Mouse (Mus musculus) heart, embryonic 12.5 days (tissue): ENCODE results near the gene Vmn1r138. TPM values are rescaled to one million over a fixed set of nuclear protein-coding genes. Genes with fewer than 3 reads are reported as not detected.
"Not testable (repeated sequence)": the region's sequence is repeated elsewhere in the genome, so short reads cannot be mapped to it uniquely, and the experiment has no call there.

Source experiments
- ATAC-seq: fragments of 200-750 bp; cut with Nextera tagmentation; 2 replicates; pipeline ENCODE4 v1.8.0; 2017; ENCODE audit warnings: moderate TSS enrichment, moderate library complexity; ENCODE audit not compliant: insufficient number of reproducible peaks, low FRiP score
- H3K27ac ChIP-seq: fragments of 300-500 bp; sonication (generic); 2 replicates; pipeline ENCODE4 v1.5.1; 2016; ENCODE audit warnings: mild to moderate bottlenecking, moderate library complexity; ENCODE audit not compliant: poor library complexity, severe bottlenecking
- H3K27me3 ChIP-seq: fragments of 300-500 bp; sonication (generic); replicated peaks from 2 replicates; pipeline ENCODE4 v1.6.1; 2016; ENCODE audit warnings: mild to moderate bottlenecking, moderate library complexity
- H3K36me3 ChIP-seq: fragments of 300-500 bp; sonication (generic); 2 replicates; pipeline ENCODE4 v1.6.1; 2016; ENCODE audit warnings: mild to moderate bottlenecking, moderate library complexity
- H3K4me1 ChIP-seq: fragments of 300-500 bp; sonication (generic); replicated peaks from 2 replicates; pipeline ENCODE4 v1.6.1; 2016; ENCODE audit warnings: mild to moderate bottlenecking
- H3K4me2 ChIP-seq: fragments of 300-500 bp; sonication (generic); 2 replicates; pipeline ENCODE4 v1.6.1; 2016; ENCODE audit warnings: mild to moderate bottlenecking, moderate library complexity
- H3K4me3 ChIP-seq: fragments of 300-500 bp; sonication (generic); 2 replicates; pipeline ENCODE4 v1.5.1; 2016; ENCODE audit warnings: mild to moderate bottlenecking
- H3K9ac ChIP-seq: fragments of 300-500 bp; sonication (generic); 2 replicates; pipeline ENCODE4 v1.6.1; 2016; ENCODE audit warnings: mild to moderate bottlenecking, moderate library complexity
- H3K9me3 ChIP-seq: fragments of 300-500 bp; sonication (generic); replicated peaks from 2 replicates; pipeline ENCODE4 v1.6.1; 2016; ENCODE audit warnings: mild to moderate bottlenecking, moderate library complexity
- WGBS: fragments of 180-500 bp; shearing (Covaris S2); methylation state at CpG from one replicate; pipeline ENCODE4 v1.1.7; 2016; 5-methylcytosine and 5-hydroxymethylcytosine counted together
- polyA plus RNA-seq: library from polyadenylated mRNA; unstranded; fragments of >200 nt; fragmentation: Nextera tagmentation; extraction: Ambion mirVana; gene quantifications from 2 replicates; pipeline ENCODE4 v1.2.1, GENCODE M21; 2016

The Vmn1r138 gene
- not detected in 2 replicates for polyA plus RNA-seq

DNA sequence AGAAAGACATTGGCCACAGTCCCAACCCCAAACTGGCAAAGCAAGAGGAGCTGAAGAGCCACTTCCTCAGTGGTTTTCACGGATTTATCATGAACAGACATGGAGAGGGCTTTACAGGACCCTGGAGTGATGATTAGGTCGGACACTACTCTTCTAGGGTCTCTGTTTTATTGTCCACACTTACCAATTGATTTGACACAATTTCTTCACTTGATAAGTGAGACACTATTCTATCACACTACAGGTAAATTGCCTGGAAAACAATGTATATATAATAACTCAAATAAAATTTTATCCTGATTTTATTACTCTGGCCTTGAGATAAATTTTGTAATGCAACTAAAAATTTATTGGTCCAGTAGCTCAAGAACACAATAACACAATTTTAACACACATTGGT, at the start of gene Vmn1r138:
TSS of gene Vmn1r138 (minus strand) at position 101 of the 400 bp plus-strand sequence.
- not testable (repeated sequence) for H3K4me1 ChIP-seq, H3K27ac ChIP-seq, H3K27me3 ChIP-seq, H3K36me3 ChIP-seq, H3K9ac ChIP-seq, H3K4me2 ChIP-seq, H3K4me3 ChIP-seq, ATAC-seq, H3K9me3 ChIP-seq
- WGBS: no CpG with 5 or more reads among the region's 2 CpGs

DNA sequence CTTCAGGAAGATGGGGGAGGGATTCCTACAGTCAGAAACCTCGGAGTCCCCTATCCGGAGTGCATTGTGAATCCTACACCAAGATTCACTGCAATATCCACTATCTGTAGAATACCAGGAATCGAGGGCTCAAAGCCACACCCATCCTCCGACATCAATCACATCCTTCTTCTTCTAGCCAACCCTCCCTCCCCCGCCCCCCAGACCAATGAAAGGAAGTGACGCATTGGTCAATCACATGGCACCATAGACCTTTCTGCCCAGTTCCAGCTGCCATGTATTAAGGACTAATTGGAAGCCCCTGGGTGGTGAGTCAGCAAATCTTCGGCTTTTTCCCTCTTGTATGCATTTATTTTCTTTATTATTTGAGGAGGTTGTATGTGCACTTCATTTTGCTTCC, 40.1 kb upstream of the Vmn1r138 start, which contains the start of gene Vmn1r139:
TSS of gene Vmn1r139 (plus strand) at position 301 of the 400 bp plus-strand sequence.
- H3K4me1 ChIP-seq, ATAC-seq, H3K9me3 ChIP-seq, H3K9ac ChIP-seq, H3K27me3 ChIP-seq, H3K4me3 ChIP-seq, H3K36me3 ChIP-seq, H3K4me2 ChIP-seq, H3K27ac ChIP-seq: not testable (repeated sequence)
- no CpG with 5 or more reads among the region's 7 CpGs for WGBS

DNA sequence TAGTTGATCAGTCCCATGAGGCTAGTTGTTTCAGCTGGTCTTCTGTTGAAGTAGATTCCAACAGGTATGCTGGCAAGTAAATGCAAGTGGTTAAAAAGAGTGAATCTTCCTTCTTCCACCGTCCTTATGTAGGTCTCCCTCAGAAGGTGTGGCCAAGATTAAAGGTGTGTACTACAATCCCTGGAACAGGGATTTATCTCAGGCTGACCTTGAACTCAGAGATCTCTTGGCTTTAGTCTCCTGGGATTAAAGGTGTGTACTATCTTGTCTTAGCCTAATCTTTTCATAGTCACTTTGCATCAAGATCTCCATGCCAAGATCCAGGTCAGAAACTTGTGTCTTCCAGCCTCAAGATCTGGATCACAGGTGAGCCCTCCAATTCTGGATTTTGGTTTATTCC, 27.5 kb upstream of the Vmn1r138 start, which contains the start of gene Gm6176:
TSS of gene Gm6176 (minus strand) at position 101 of the 400 bp plus-strand sequence.
- not testable (repeated sequence) for H3K4me2 ChIP-seq, H3K27ac ChIP-seq, H3K9ac ChIP-seq, H3K9me3 ChIP-seq, H3K27me3 ChIP-seq, ATAC-seq, H3K4me1 ChIP-seq, H3K4me3 ChIP-seq, H3K36me3 ChIP-seq
- no CpG with 5 or more reads among the region's 1 CpGs for WGBS

DNA sequence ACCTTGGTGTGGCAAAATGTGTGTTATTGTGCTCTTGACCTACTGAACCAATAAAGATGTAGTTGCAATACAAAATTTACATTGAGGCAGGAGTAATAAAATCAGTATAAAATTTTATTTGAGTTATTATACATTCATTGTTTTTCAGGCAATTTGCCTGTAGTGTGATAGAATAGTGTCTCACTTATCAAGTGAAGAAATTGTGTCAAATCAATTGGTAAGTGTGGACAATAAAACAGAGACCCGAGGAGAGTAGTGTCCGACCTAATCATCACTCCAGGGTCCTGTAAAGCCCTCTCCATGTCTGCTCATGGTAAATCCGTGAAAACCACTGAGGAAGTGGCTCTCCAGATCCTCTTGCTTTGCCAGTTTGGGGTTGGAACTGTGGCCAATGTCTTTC, 34.4 kb downstream of the Vmn1r138 start, which contains the start of gene Vmn1r137:
TSS of gene Vmn1r137 (plus strand) at position 301 of the 400 bp plus-strand sequence.
- no CpG with 5 or more reads among the region's 3 CpGs for WGBS
- not testable (repeated sequence) for H3K36me3 ChIP-seq, H3K9ac ChIP-seq, ATAC-seq, H3K27me3 ChIP-seq, H3K27ac ChIP-seq, H3K9me3 ChIP-seq, H3K4me1 ChIP-seq, H3K4me2 ChIP-seq, H3K4me3 ChIP-seq

Other genes with a start within 250 kb of the Vmn1r138 start
- gene Gm4177, start 232.2 kb downstream of the Vmn1r138 start, polyA plus RNA-seq: not detected in 2 replicates
- gene Vmn1r135, start 196.5 kb downstream of the Vmn1r138 start, polyA plus RNA-seq: not detected in 2 replicates
- not detected in 2 replicates for gene Gm5725, start 184.6 kb downstream of the Vmn1r138 start, polyA plus RNA-seq
- not detected in 2 replicates for gene Gm5891, start 107.6 kb downstream of the Vmn1r138 start, polyA plus RNA-seq
- not detected in 2 replicates for gene Vmn1r137, start 34.3 kb downstream of the Vmn1r138 start, polyA plus RNA-seq
- gene Gm6176, start 27.4 kb upstream of the Vmn1r138 start, polyA plus RNA-seq: not detected in 2 replicates
- not detected in 2 replicates for gene Vmn1r139, start 40.2 kb upstream of the Vmn1r138 start, polyA plus RNA-seq
- not detected in 2 replicates for gene Gm16451, start 89.3 kb upstream of the Vmn1r138 start, polyA plus RNA-seq
- not detected in 2 replicates for gene Gm10666, start 105.8 kb upstream of the Vmn1r138 start, polyA plus RNA-seq
- not detected in 2 replicates for gene Vmn1r142, start 135.1 kb upstream of the Vmn1r138 start, polyA plus RNA-seq
- not detected in 2 replicates for gene Vmn1r143, start 160.5 kb upstream of the Vmn1r138 start, polyA plus RNA-seq
- gene Gm8653, start 172.4 kb upstream of the Vmn1r138 start, polyA plus RNA-seq: not detected in 2 replicates
- gene Gm8453, start 200.6 kb upstream of the Vmn1r138 start, polyA plus RNA-seq: not detected in 2 replicates